ENCODE assay signal across 8 mouse cellular contexts in genomic region chr13:44786291-44786690, GRCm38 (mm10). TPM values are rescaled to one million over a fixed set of nuclear protein-coding genes. Genes with fewer than 3 reads are reported as not detected.
DNase-seq lines count a peak whose midpoint lies in the region; ATAC-seq lines count a peak whose summit lies in the region.

No protein-coding gene starts in this region.

- ATAC-seq in cerebellum, adult (ENCODE audit: insufficient number of reproducible peaks, low FRiP score, low TSS enrichment): peak; percentile 89

- peak; percentile 41 to 78 for DNase-seq in adrenal gland, adult (ENCODE audit: inconsistent age in 2 of 2, low spot score in 1 of 2)
- no peak for DNase-seq in adrenal gland, adult 8-10 months
- peak; percentile 36 to 46 for DNase-seq in B cell, adult 2 months
- peak; percentile 38 to 63 for DNase-seq in frontal cortex, adult 2 months (ENCODE audit: extremely low spot score in 1 of 2, low spot score in 1 of 2)
- peak; percentile 57 for DNase-seq in kidney, postnatal 10 days
- peak; percentile 43 for DNase-seq in lung, postnatal 14 days
- peak; percentile 78 for DNase-seq in retina, embryonic 14.5 days (ENCODE audit: low spot score)

RNA-seq across cellular contexts. Expression of gene Jarid2, which starts 57.0 kb away (rescaled TPM):
- 10 to 100 TPM; 32.9 to 48.1 (median 37.8) TPM for total RNA-seq in adrenal gland, adult 8-10 months (2022)
- polyA plus RNA-seq in frontal cortex, adult 2 months (2012; rRNA removed): 25.2 and 27.7 TPM in 2 replicates
